Mouse (Mus musculus) neural tube, embryonic 14.5 days (tissue): ENCODE measurements at regions not wholly inside any gene's neighbourhood (a gene's known extent, or its start where the extent isn't known, plus 50 kb on each side); places are given as distances from the start of the nearest gene placed in this dataset.
"Not testable (repeated sequence)": the region's sequence is repeated elsewhere in the genome, so short reads cannot be mapped to it uniquely, and the experiment has no call there.

Experiments used
- ATAC-seq: fragments of 200-750 bp; cut with Nextera tagmentation; 2 replicates; pipeline ENCODE4 v1.8.0; 2017; ENCODE audit warnings: low read depth, mild to moderate bottlenecking, moderate TSS enrichment, moderate library complexity
- H3K27ac ChIP-seq: fragments of 300-500 bp; sonication (generic); 2 replicates; pipeline ENCODE4 v1.5.1; 2014; ENCODE audit warnings: low read depth, mild to moderate bottlenecking, control low read depth, low read length, moderate library complexity, mixed read lengths
- H3K27me3 ChIP-seq: fragments of 300-500 bp; sonication (generic); 2 replicates; pipeline ENCODE4 v1.6.1; 2014; ENCODE audit warnings: low read length; ENCODE audit not compliant: control insufficient read depth, insufficient read depth
- H3K36me3 ChIP-seq: fragments of 300-500 bp; sonication (generic); 2 replicates; pipeline ENCODE4 v1.6.1; 2014; ENCODE audit warnings: low read length, mixed read lengths; ENCODE audit not compliant: control insufficient read depth, insufficient read depth
- H3K4me1 ChIP-seq: fragments of 300-500 bp; sonication (generic); 2 replicates; pipeline ENCODE4 v1.6.1; 2014; ENCODE audit warnings: low read length; ENCODE audit not compliant: control insufficient read depth, insufficient read depth
- H3K4me2 ChIP-seq: fragments of 300-500 bp; sonication (generic); 2 replicates; pipeline ENCODE4 v1.6.1; 2014; ENCODE audit warnings: mild to moderate bottlenecking, low read depth, low read length, control low read depth
- H3K4me3 ChIP-seq: fragments of 300-500 bp; sonication (generic); 2 replicates; pipeline ENCODE4 v1.5.1; 2014; ENCODE audit warnings: low read depth, low read length, control low read depth, mixed read lengths
- H3K9ac ChIP-seq: fragments of 300-500 bp; sonication (generic); replicated peaks from 2 replicates; pipeline ENCODE4 v1.6.1; 2014; ENCODE audit warnings: low read depth, mild to moderate bottlenecking, control low read depth, low read length, mixed read lengths
- H3K9me3 ChIP-seq: fragments of 300-500 bp; sonication (generic); 2 replicates; pipeline ENCODE4 v1.6.1; 2016; ENCODE audit warnings: low read length; ENCODE audit not compliant: control insufficient read depth
- WGBS: fragments of 180-500 bp; shearing (Covaris S2); extraction: QIAGEN DNeasy Blood & Tissue Kit; methylation state at CpG from one replicate; pipeline ENCODE4 v1.1.7; 2014; 5-methylcytosine and 5-hydroxymethylcytosine counted together

GRCm38 (mm10) chr3:34745181-34745736 is 95.1 kb downstream of the Sox2 start:
- Histone ChIP-seq H3K9ac (no peak overlapping the region), H3K9me3 (no peaks in the 10 kb centered on the region), H3K27ac (no peak overlapping the region), H3K36me3 (no peaks in the 10 kb centered on the region), H3K4me3 (no peak overlapping the region), H3K4me2 (no peak overlapping the region), H3K27me3 (no peaks in the 10 kb centered on the region), H3K4me1 (no peaks in the 10 kb centered on the region)
- ATAC-seq, result no peak
- WGBS, result 86% methylated on average over 5 of the region's 5 CpGs

GRCm38 (mm10) chr3:34747499-34748093 is 97.4 kb downstream of the Sox2 start:
- H3K36me3 ChIP-seq, result no peaks in the 10 kb centered on the region
- no peak overlapping the region for H3K4me3 ChIP-seq
- no peaks in the 10 kb centered on the region for H3K4me1 ChIP-seq
- H3K9ac ChIP-seq, result no peak overlapping the region
- no peak for ATAC-seq
- no peak overlapping the region for H3K4me2 ChIP-seq
- H3K27ac ChIP-seq, result no peak overlapping the region
- no peaks in the 10 kb centered on the region for H3K27me3 ChIP-seq
- WGBS, result 87% methylated on average over 10 of the region's 10 CpGs
- no peaks in the 10 kb centered on the region for H3K9me3 ChIP-seq

- Histone ChIP-seq H3K36me3 (no peaks in the 10 kb centered on the region), H3K4me3 (no peak overlapping the region), H3K4me2 (no peak overlapping the region), H3K27ac (no peak overlapping the region), H3K4me1 (no peaks in the 10 kb centered on the region), H3K9ac (no peak overlapping the region), H3K27me3 (no peaks in the 10 kb centered on the region), H3K9me3 (no peaks in the 10 kb centered on the region)
- ATAC-seq, result no peak
- 63% methylated on average over 7 of the region's 7 CpGs for WGBS
Measured at GRCm38 (mm10) chr3:34749989-34750388, 99.8 kb downstream of the Sox2 start.

GRCm38 (mm10) chr3:34751551-34751950 is 101.3 kb downstream of the Sox2 start:
- Histone ChIP-seq H3K27ac (no peak overlapping the region), H3K27me3 (no peaks in the 10 kb centered on the region), H3K36me3 (no peaks in the 10 kb centered on the region), H3K4me2 (no peak overlapping the region), H3K9ac (no peak overlapping the region), H3K4me1 (no peaks in the 10 kb centered on the region), H3K4me3 (no peak overlapping the region), H3K9me3 (no peaks in the 10 kb centered on the region)
- ATAC-seq, result no peak
- 74% methylated on average over 5 of the region's 5 CpGs for WGBS

GRCm38 (mm10) chr3:34753557-34753956 is 103.4 kb downstream of the Sox2 start:
- WGBS, result 69% methylated on average over 8 of the region's 8 CpGs

GRCm38 (mm10) chr3:34754781-34755180 is 104.6 kb downstream of the Sox2 start:
- Histone ChIP-seq H3K27ac (no peak overlapping the region), H3K4me1 (no peaks in the 10 kb centered on the region), H3K36me3 (no peaks in the 10 kb centered on the region), H3K4me2 (no peak overlapping the region), H3K27me3 (no peaks in the 10 kb centered on the region), H3K9me3 (no peaks in the 10 kb centered on the region), H3K4me3 (no peak overlapping the region), H3K9ac (no peak overlapping the region)
- no peak for ATAC-seq
- WGBS, result 92% methylated on average over 6 of the region's 6 CpGs

More at GRCm38 (mm10) chr3:34753557-34753956, 103.4 kb downstream of the Sox2 start:
- ATAC-seq, result no peak
- H3K9me3 ChIP-seq, result no peaks in the 10 kb centered on the region
- H3K9ac ChIP-seq, result no peak overlapping the region
- H3K36me3 ChIP-seq, result no peaks in the 10 kb centered on the region
- H3K4me1 ChIP-seq, result no peaks in the 10 kb centered on the region
- no peak overlapping the region for H3K4me2 ChIP-seq
- no peak overlapping the region for H3K4me3 ChIP-seq
- no peak overlapping the region for H3K27ac ChIP-seq
- H3K27me3 ChIP-seq, result no peaks in the 10 kb centered on the region

GRCm38 (mm10) chr3:34755282-34755681 is 105.1 kb downstream of the Sox2 start:
- not testable (repeated sequence) for H3K27ac ChIP-seq, ATAC-seq, H3K4me3 ChIP-seq, H3K4me1 ChIP-seq, H3K9ac ChIP-seq, H3K4me2 ChIP-seq, H3K9me3 ChIP-seq, H3K36me3 ChIP-seq, H3K27me3 ChIP-seq
- 99% methylated on average over 5 of the region's 5 CpGs for WGBS

GRCm38 (mm10) chr3:34756632-34757031 is 106.4 kb downstream of the Sox2 start:
- H3K36me3 ChIP-seq, result no peaks in the 10 kb centered on the region
- H3K4me2 ChIP-seq, result no peak overlapping the region
- no peak overlapping the region for H3K4me3 ChIP-seq
- no peaks in the 10 kb centered on the region for H3K9me3 ChIP-seq
- WGBS, result 12% methylated on average over 7 of the region's 7 CpGs
- no peak overlapping the region for H3K9ac ChIP-seq
- H3K27me3 ChIP-seq, result no peaks in the 10 kb centered on the region
- H3K4me1 ChIP-seq, result no peaks in the 10 kb centered on the region
- no peak for ATAC-seq
- H3K27ac ChIP-seq, result no peak overlapping the region

- WGBS, result 57% methylated on average over 6 of the region's 6 CpGs
- no peak for ATAC-seq
- Histone ChIP-seq H3K27ac (no peak overlapping the region), H3K9me3 (no peaks in the 10 kb centered on the region), H3K9ac (no peak overlapping the region), H3K36me3 (no peaks in the 10 kb centered on the region), H3K4me2 (no peak overlapping the region), H3K27me3 (no peaks in the 10 kb centered on the region), H3K4me1 (no peaks in the 10 kb centered on the region), H3K4me3 (no peak overlapping the region)
Measured at GRCm38 (mm10) chr3:34757130-34757529, 106.9 kb downstream of the Sox2 start.
